Mouse (Mus musculus) ovary, postnatal 10 days (tissue): ENCODE data around the gene Grb2.
A peak's percentile ranks its signal among the peaks of the same experiment; 100 is the strongest.

Experiments used
- DNase-seq: peaks from one replicate; pipeline ENCODE4 v3.0.0; 2022; ENCODE audit warnings: low spot score

The Grb2 gene

GRCm38 (mm10) chr11:115626824-115627616, 81.4 kb downstream of the Grb2 start:
- DNase-seq: no peak

GRCm38 (mm10) chr11:115625877-115626276, 82.5 kb downstream of the Grb2 start:
- DNase-seq: no peak

- DNase-seq: no peak
Observed at GRCm38 (mm10) chr11:115623487-115624070, 84.8 kb downstream of the Grb2 start.

- no peak for DNase-seq
Observed at GRCm38 (mm10) chr11:115619949-115620348, 88.4 kb downstream of the Grb2 start.

- DNase-seq: no peak
Observed at GRCm38 (mm10) chr11:115618732-115619516, 89.5 kb downstream of the Grb2 start.

- no peak for DNase-seq
Observed at GRCm38 (mm10) chr11:115618001-115618400, 90.4 kb downstream of the Grb2 start.

- no peak for DNase-seq
Observed at GRCm38 (mm10) chr11:115616893-115617292, 91.5 kb downstream of the Grb2 start.

GRCm38 (mm10) chr11:115616371-115616770, 92.0 kb downstream of the Grb2 start:
- no peak for DNase-seq

- DNase-seq: no peak
Observed at GRCm38 (mm10) chr11:115615875-115616274, 92.5 kb downstream of the Grb2 start.

- DNase-seq: no peak
Observed at GRCm38 (mm10) chr11:115615108-115615825, 93.1 kb downstream of the Grb2 start.

- DNase-seq: peak; percentile 35
Observed at GRCm38 (mm10) chr11:115614346-115615107, 93.9 kb downstream of the Grb2 start.

- DNase-seq: no peak
Observed at GRCm38 (mm10) chr11:115613138-115613945, 95.1 kb downstream of the Grb2 start.

- DNase-seq: peak; percentile 79
Observed at GRCm38 (mm10) chr11:115612410-115613137, 95.8 kb downstream of the Grb2 start, which contains the start of gene Mif4gd. Gene Mif4gd, minus strand, starts transcription at chr11:115612969.

GRCm38 (mm10) chr11:115612059-115612409, 96.4 kb downstream of the Grb2 start:
- DNase-seq: peak; percentile 58

- no peak for DNase-seq
Observed at GRCm38 (mm10) chr11:115611173-115611572, 97.2 kb downstream of the Grb2 start.

- DNase-seq: no peak
Observed at GRCm38 (mm10) chr11:115609576-115609975, 98.8 kb downstream of the Grb2 start.

- DNase-seq: no peak
Observed at GRCm38 (mm10) chr11:115608421-115609399, 99.7 kb downstream of the Grb2 start.

- DNase-seq: no peak
Observed at GRCm38 (mm10) chr11:115606733-115607132, 101.7 kb downstream of the Grb2 start.

GRCm38 (mm10) chr11:115604304-115604696, 104.1 kb downstream of the Grb2 start:
- no peak for DNase-seq
